Mouse (Mus musculus) megakaryocyte, adult 5-6 weeks (primary cell): ENCODE data around the gene Sugct. TPM values are rescaled to one million over a fixed set of nuclear protein-coding genes. Genes with fewer than 3 reads are reported as not detected.

ENCODE experiments used
- ATAC-seq: 2 replicates; pipeline ENCODE4 v1.8.0; 2016; ENCODE audit warnings: mild to moderate bottlenecking, inconsistent platforms; ENCODE audit not compliant: poor library complexity, severe bottlenecking
- total RNA-seq, 2 experiments: library from RNA; stranded (forward) in 1 of 2; stranded (reverse) in 1 of 2; fragments of 153-499, 151-499 nt in 1 of 2; fragments of 221-1000, 200-1000 nt in 1 of 2; gene quantifications; 2 replicates each; pipeline versions ENCODE4 v1.2.3 to v1.2.4; 2015 to 2017

Gene Sugct
- total RNA-seq, 2 experiments from 2014 or later, result 0.11 to 0.18 TPM

- ATAC-seq, result no peak
Measured at GRCm38 (mm10) chr13:17043426-17044224, 651.7 kb downstream of the Sugct start.

GRCm38 (mm10) chr13:17042332-17042731 lies 653.0 kb downstream of the Sugct start:
- ATAC-seq, result no peak

DNA sequence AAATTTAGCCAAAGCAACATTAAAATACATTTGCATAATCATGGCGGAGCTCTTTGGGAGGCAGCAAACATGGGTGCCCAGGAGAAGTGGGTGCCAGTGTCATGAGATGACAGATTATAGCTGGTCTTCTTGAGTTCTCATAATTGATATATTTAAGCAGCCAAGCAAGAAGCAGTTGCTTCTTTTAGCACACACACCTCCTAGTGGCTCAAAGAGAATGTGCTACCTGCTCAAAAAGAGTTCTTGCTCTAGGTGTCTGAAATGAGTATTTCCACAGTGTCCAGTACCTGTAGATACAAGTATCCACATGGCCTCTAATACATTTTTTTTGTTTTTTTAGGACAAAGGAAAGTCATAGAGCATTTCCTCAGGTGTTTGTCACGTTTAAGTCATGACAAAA lies 655.6 kb downstream of the Sugct start:
- ATAC-seq, result no peak

GRCm38 (mm10) chr13:17038341-17038740 lies 657.0 kb downstream of the Sugct start:
- ATAC-seq, result no peak

GRCm38 (mm10) chr13:17037899-17038298 lies 657.5 kb downstream of the Sugct start:
- no peak for ATAC-seq

GRCm38 (mm10) chr13:17030761-17031160 lies 664.6 kb downstream of the Sugct start:
- no peak for ATAC-seq

DNA sequence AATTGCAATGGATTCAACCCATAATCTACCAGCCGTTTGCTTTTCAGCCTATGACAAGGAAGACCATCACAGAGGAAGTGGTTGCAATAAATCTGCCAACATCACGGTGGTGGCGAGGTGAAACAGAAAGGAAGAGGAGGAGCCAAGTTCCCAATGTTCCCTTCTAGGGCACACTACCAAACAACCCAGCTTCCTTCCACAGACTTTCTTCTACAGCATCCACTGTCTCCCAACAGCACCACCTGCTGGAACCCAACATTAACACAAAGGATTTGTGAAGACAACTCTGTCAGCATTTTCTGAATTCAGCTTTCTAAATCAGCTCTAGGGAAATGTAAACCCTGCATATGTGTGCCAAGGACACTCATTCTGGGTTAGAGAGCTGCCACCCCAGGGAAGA lies 666.8 kb downstream of the Sugct start:
- peak; percentile 94 for ATAC-seq

DNA sequence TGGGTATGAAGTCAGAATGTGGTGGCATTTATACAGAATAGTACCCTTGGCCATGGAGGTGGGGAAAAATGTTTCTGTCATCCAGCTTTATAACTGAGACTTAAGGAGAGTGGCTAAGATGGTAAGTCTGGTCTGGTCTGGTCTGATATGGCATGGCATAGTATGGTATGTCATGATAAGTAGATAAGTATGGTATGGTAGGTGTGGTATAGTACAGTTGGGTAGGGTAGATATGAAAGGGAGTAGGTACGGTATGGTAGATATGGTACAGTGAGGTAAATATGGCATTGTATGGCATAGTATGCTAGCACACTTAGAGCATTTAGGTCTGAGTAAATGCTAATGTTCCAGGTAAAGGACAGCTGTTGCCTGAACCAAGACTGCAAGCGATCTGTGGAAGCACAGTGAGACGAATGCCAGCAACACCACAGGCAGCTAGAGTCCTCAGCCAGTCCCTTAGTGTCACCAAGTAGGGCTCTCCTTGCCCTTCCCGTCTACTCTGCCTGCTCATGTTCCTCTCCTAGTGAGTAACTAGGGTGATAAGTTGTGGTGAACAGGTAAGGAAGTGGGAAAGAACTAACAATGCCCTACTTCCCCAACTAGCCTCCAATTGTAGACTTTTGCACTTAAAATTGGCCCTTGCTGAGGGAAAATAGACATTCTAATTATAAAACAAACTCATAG lies 667.4 kb downstream of the Sugct start:
- ATAC-seq, result peak; percentile 54

DNA sequence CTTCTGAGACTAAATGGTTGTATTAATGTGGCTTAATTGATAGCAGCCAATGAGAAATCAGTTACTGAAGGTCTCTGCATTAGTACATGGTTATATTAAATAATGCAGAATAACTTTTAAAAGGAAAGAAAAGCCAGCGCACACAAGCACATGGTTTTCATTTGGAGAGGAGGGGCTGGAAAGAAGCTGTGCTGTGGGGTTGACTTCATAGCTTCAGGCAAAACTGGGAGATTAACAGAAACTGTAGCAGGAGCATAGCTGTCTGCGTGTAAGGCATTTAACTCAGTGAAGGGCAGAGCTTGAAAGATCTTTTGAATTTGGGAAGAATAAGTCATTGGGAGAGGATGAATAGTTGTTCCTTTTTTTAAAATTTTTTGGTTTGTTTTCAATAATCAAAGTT lies 668.4 kb downstream of the Sugct start:
- ATAC-seq, result no peak

DNA sequence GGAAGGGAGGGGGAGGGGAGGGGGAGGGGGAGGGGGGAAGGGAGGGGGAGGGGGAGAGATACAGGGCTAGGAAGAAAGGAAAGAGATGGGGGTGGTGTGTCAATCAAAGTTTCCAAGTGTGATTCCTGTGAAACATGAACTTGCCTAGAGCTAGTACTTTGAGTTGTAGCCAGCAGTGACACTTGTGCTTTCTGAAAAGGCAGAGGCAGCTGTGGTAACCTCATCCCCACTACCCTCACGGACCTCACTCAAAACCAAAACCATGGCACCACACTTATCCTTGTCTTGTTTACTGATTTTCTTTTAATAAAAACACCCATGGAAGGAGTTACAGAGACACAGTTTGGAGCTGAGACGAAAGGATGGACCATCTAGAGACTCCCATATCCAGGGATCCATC lies 698.9 kb downstream of the Sugct start:
- no peak for ATAC-seq

GRCm38 (mm10) chr13:16995321-16995720 lies 700.0 kb downstream of the Sugct start:
- no peak for ATAC-seq

DNA sequence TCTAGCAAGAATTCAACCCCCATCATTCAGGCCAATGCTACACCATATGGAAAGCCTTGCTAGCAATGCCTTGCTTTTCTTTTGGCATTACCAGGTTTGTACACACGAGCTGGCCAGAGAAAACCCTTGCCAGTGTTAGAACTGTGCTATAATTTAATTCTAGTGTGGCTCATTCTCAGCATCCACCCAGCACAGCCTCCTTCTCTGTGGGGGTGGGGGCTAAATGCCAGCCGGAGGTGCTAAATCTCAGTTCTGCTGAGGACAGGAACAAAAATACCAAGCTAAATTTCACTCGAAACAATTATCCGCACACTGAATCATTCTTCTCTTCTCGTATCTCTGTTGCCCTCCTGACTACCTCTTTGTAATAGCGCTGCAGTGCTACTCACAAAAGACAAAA lies 717.6 kb downstream of the Sugct start:
- no peak for ATAC-seq

DNA sequence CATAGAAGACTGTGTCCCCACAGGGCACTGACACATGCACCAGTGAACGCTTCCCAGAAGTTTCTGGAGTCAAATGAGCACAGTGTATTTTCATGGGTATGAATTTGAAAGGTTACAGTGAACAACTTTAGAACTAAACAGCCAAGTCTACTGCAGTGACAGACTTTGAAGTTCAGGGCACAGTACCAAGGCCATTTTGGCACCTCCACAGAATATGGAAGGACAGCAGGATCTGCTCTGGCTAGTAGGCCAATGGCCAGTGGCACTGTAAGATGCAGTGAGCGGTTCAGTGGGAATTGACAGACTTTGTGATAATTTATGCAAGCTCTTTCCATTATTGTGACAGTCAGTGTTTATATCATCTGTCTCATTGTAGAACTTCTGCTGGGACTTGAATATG lies 724.1 kb downstream of the Sugct start:
- ATAC-seq, result no peak

DNA sequence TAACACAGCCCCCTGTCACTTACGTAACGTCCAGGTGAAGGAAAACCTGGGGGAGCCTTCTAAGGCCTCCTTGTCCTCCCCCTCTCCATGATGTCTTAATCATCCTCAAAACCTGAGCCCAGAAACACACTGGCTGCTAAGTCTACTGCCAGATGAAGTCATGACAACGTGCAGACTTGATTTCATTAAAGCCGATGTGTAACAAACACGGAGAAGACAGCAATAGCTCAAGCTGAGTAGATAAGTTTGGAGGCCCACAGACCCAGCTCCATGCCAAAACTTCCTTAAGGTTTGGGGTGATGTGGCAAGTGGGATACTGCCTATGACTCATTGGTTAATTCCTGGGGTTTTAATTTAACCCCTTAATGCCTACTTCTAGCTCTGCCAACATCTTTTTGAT lies 726.4 kb downstream of the Sugct start:
- no peak for ATAC-seq

GRCm38 (mm10) chr13:16964823-16965475 lies 730.4 kb downstream of the Sugct start:
- no peak for ATAC-seq

- ATAC-seq, result no peak
Measured at GRCm38 (mm10) chr13:16952045-16952444, 743.3 kb downstream of the Sugct start.

DNA sequence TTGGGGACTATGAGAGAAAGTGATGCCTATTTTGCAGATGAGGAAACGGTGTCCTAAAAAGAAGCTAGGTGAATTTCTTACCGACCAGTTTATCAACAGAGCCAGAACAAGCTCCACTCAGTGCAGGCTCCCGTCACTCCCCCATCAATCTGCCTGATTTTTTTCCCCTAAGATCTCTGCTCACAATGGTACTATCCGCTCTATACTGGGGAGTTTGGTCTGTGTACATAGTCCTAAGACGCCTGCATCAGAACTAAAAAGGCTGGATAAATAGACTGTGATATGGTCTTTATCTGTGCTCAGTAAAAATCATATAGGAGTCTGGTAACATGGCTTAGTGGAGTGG lies 755.9 kb downstream of the Sugct start:
- ATAC-seq, result no peak

DNA sequence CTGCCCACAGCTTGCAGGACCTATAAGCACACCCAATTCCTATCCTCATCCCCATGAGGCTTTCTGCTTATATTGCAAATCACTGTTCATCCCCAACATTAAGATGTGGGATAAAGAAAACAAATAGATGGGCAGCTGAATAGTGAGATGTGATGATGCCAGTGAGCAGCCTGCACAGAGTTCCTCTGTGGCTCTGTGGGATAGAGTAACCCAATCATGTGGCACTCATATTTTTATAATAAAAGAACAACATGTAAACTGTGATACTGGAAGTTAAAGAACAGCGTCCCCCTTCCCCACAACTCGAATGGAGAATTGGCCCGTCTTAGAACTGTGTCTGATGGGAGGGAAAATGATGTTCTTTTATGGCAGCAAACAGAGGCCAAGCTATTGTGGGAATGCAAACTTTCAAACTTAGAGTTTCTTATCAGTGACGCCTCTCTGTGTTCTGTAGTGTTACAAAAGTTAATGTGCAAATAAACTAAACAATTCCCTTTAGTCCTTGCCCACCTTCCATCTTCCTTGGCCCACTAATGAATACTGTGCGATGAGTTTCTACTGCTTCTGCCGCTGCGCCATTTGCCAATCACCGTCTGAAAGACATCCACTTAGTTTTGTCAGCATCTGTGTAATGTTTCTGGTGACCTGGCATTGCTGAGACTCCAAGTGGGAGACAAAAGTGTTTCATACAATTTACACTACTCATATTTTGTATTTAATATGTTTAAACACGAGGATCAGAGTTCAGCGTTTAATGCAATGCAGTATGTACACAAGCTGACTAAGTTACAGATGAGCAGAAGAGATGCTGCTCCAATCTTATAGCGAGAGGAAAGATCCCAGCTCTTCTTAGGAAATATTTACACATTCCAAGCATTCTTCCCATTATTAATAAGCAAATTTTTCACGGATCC lies 756.5 kb downstream of the Sugct start:
- no peak for ATAC-seq

GRCm38 (mm10) chr13:16937422-16938202 lies 757.7 kb downstream of the Sugct start:
- ATAC-seq, result no peak

DNA sequence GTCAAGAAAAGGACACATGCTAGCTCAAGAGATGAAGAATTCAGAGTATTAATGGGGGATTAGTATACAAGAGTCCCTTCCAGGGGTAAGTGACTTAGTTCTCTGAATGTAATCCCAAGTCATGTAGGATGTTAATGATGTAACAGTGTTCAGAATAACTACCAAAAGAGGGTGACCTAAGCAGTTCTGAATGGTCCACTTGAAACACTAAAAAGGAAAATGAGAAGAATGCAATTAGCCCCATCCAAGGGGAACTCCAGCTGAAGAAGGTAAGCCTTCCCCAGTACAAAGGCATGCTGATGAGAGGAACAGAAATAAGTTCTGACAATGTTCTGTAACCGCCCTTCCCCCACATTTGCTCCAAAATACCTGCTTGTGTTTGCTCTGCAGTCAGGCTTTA lies 760.3 kb downstream of the Sugct start:
- ATAC-seq, result no peak
